Mouse (Mus musculus): ENCODE data around the gene Ice2. TPM values are rescaled to one million over a fixed set of nuclear protein-coding genes. Genes with fewer than 3 reads are reported as not detected.

The Ice2 gene
- polyA plus RNA-seq, 1 experiment = not detected

- H3K27ac ChIP-seq (ENCODE audit: insufficient read depth, low read depth, low read length) = no peak overlapping the region
- H3K4me3 ChIP-seq (ENCODE audit: insufficient read depth, low read depth, low read length) = no peak overlapping the region
- TF ChIP-seq CTCF (IDR thresholded peaks at IDR 0.05; ENCODE audit: insufficient read depth, low read depth, low read length) (peak; percentile 51; the same call in 1 of the 2 replicates), POLR2A (IDR thresholded peaks at IDR 0.05; ENCODE audit: insufficient read depth, low read depth, low read length) (no peak)
- H3K4me1 ChIP-seq (ENCODE audit: control insufficient read depth, insufficient read depth, low read length) = no peaks in the 10 kb centered on the region; the same call in 1 of the 2 replicates
- WGBS = 70% methylated on average over 8 of the region's 8 CpGs
Measured at GRCm38 (mm10) chr9:69368071-69368470, 29.6 kb upstream of the Ice2 start.

- 80% methylated on average over 11 of the region's 11 CpGs for WGBS
- H3K4me1 ChIP-seq (ENCODE audit: control insufficient read depth, insufficient read depth, low read length) = no peaks in the 10 kb centered on the region; the same call in 1 of the 2 replicates
Measured at GRCm38 (mm10) chr9:69371046-69371724, 26.5 kb upstream of the Ice2 start.

DNA sequence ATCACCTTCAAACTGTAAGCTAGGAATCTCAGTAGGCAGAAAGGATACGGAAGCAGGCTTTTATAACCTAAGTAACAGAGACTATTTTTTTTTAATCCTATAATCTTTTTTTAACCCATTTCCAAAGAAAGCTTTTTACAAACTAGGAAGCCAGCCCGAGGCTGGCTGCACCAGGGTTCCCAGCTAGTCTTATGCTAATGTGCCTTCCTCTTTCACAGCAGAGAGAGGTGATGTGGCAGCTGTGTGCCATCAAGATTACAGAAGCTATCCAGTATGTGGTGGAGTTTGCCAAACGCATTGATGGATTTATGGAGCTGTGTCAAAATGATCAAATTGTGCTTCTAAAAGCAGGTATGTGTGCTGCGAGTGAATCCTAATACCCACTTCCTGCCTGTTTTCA is 24.8 kb upstream of the Ice2 start:
- TF ChIP-seq POLR2A (IDR thresholded peaks at IDR 0.05; ENCODE audit: insufficient read depth, low read depth, low read length) (no peak), CTCF (IDR thresholded peaks at IDR 0.05; ENCODE audit: insufficient read depth, low read depth, low read length) (no peak)
- 44% methylated on average over 4 of the region's 4 CpGs for WGBS
- no peak overlapping the region for H3K4me3 ChIP-seq (ENCODE audit: insufficient read depth, low read depth, low read length)
- H3K4me1 ChIP-seq (ENCODE audit: control insufficient read depth, insufficient read depth, low read length) = no peaks in the 10 kb centered on the region
- H3K27ac ChIP-seq (ENCODE audit: insufficient read depth, low read depth, low read length) = no peak overlapping the region

More at GRCm38 (mm10) chr9:69371046-69371724, 26.5 kb upstream of the Ice2 start:
- Histone ChIP-seq H3K4me3 (ENCODE audit: insufficient read depth, low read depth, low read length) (no peak overlapping the region), H3K27ac (ENCODE audit: insufficient read depth, low read depth, low read length) (no peak overlapping the region)
- TF ChIP-seq CTCF (IDR thresholded peaks at IDR 0.05; ENCODE audit: insufficient read depth, low read depth, low read length) (no peak), POLR2A (IDR thresholded peaks at IDR 0.05; ENCODE audit: insufficient read depth, low read depth, low read length) (no peak)

DNA sequence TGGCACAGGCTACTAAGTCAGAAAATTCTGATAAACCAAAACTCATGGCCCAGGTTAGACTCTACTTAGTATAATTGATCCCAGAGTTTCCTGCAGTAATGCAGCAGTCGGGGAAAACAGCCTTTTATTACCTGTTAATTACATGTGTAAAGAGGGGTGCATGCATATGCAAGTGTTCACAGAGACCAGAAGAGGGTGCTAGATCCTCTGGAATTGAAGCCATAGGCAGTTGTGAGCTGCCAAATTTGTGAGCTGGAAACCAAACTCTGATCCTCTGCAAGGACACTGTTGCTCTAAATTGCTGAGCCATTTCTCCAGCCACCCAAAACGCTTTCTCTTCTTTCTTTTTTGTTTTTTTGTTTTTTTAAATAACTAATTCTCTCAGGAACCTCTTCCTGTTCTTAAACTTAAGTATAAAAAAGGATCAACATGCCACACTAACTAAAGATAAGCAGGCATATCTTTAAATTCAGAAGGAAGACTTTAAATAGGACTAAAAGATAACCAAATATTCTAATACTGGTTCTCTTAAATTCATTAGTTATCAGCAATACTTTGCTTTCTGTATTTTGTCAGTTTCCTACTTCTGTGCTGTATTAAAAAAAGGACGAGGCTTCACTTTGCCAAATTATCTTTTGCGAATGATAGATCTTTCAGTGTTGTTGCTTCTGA is 20.6 kb upstream of the Ice2 start:
- Histone ChIP-seq H3K27ac (ENCODE audit: insufficient read depth, low read depth, low read length) (no peak overlapping the region), H3K4me1 (ENCODE audit: control insufficient read depth, insufficient read depth, low read length) (no peaks in the 10 kb centered on the region), H3K4me3 (ENCODE audit: insufficient read depth, low read depth, low read length) (no peak overlapping the region)
- 90% methylated on average over 4 of the region's 4 CpGs for WGBS
- TF ChIP-seq CTCF (IDR thresholded peaks at IDR 0.05; ENCODE audit: insufficient read depth, low read depth, low read length) (no peak), POLR2A (IDR thresholded peaks at IDR 0.05; ENCODE audit: insufficient read depth, low read depth, low read length) (no peak)

- Histone ChIP-seq H3K4me3 (ENCODE audit: insufficient read depth, low read depth, low read length) (no peak overlapping the region), H3K27ac (ENCODE audit: insufficient read depth, low read depth, low read length) (no peak overlapping the region), H3K4me1 (ENCODE audit: control insufficient read depth, insufficient read depth, low read length) (no peaks in the 10 kb centered on the region)
- TF ChIP-seq POLR2A (IDR thresholded peaks at IDR 0.05; ENCODE audit: insufficient read depth, low read depth, low read length) (no peak), CTCF (IDR thresholded peaks at IDR 0.05; ENCODE audit: insufficient read depth, low read depth, low read length) (no peak)
- WGBS = 97% methylated on average over 3 of the region's 3 CpGs
Measured at GRCm38 (mm10) chr9:69377654-69378045, 20.1 kb upstream of the Ice2 start.

GRCm38 (mm10) chr9:69380546-69380945 is 17.2 kb upstream of the Ice2 start:
- TF ChIP-seq POLR2A (IDR thresholded peaks at IDR 0.05; ENCODE audit: insufficient read depth, low read depth, low read length) (no peak), CTCF (IDR thresholded peaks at IDR 0.05; ENCODE audit: insufficient read depth, low read depth, low read length) (no peak)
- H3K4me3 ChIP-seq (ENCODE audit: insufficient read depth, low read depth, low read length) = no peak overlapping the region
- no peaks in the 10 kb centered on the region for H3K4me1 ChIP-seq (ENCODE audit: control insufficient read depth, insufficient read depth, low read length)
- 61% methylated on average over 1 of the region's 1 CpGs for WGBS
- no peak overlapping the region for H3K27ac ChIP-seq (ENCODE audit: insufficient read depth, low read depth, low read length)

- H3K27ac ChIP-seq (ENCODE audit: insufficient read depth, low read depth, low read length) = no peak overlapping the region
- H3K4me3 ChIP-seq (ENCODE audit: insufficient read depth, low read depth, low read length) = no peak overlapping the region
- H3K4me1 ChIP-seq (ENCODE audit: control insufficient read depth, insufficient read depth, low read length) = no peaks in the 10 kb centered on the region
- TF ChIP-seq POLR2A (IDR thresholded peaks at IDR 0.05; ENCODE audit: insufficient read depth, low read depth, low read length) (no peak), CTCF (IDR thresholded peaks at IDR 0.05; ENCODE audit: insufficient read depth, low read depth, low read length) (no peak)
- WGBS = 72% methylated on average over 7 of the region's 7 CpGs
Measured at GRCm38 (mm10) chr9:69381741-69382140, 16.0 kb upstream of the Ice2 start.

DNA sequence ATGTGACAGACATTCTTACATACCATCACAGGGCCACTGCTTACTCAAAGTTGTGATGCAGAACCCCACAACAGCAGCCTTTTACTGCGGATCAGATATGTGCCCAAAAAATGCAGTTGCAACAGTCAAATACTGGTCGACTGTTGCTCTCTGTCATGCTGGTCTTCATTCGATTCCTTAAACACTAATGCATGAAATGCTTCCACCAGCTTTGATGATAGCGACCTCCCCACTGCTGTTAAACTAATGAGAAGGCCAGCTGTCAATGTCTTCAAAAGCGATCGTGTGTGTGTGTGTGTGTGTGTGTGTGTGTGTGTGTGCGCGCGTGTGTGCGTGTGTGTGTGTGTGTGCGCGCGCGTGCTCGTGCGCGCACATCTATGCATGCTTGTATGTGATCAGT is 13.2 kb upstream of the Ice2 start:
- WGBS = 91% methylated on average over 17 of the region's 17 CpGs
- Histone ChIP-seq H3K27ac (ENCODE audit: insufficient read depth, low read depth, low read length) (no peak overlapping the region), H3K4me1 (ENCODE audit: control insufficient read depth, insufficient read depth, low read length) (no peaks in the 10 kb centered on the region), H3K4me3 (ENCODE audit: insufficient read depth, low read depth, low read length) (no peak overlapping the region)
- TF ChIP-seq POLR2A (IDR thresholded peaks at IDR 0.05; ENCODE audit: insufficient read depth, low read depth, low read length) (no peak), CTCF (IDR thresholded peaks at IDR 0.05; ENCODE audit: insufficient read depth, low read depth, low read length) (no peak)

DNA sequence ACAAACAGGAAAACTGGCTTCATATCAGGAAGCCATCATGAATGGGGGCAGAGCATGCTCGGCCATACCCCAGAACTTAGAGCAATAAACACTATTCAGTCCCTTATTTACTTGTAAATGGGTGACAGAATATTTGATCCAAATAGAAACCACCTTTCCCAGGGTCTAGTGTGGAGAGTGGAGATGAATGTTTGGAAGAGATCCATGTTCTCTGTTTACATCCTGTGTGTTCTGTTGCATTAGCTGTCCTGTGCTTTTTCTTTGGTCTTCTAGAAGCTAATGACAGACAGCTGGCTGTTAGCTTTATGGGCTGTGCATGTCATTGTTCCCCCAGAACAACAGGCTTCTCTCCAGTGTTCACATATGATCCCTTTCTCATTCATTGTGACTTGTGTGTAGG is 12.8 kb upstream of the Ice2 start:
- H3K4me3 ChIP-seq (ENCODE audit: insufficient read depth, low read depth, low read length) = no peak overlapping the region
- WGBS = 58% methylated on average over 1 of the region's 1 CpGs
- H3K4me1 ChIP-seq (ENCODE audit: control insufficient read depth, insufficient read depth, low read length) = no peaks in the 10 kb centered on the region
- TF ChIP-seq POLR2A (IDR thresholded peaks at IDR 0.05; ENCODE audit: insufficient read depth, low read depth, low read length) (no peak), CTCF (IDR thresholded peaks at IDR 0.05; ENCODE audit: insufficient read depth, low read depth, low read length) (no peak)
- H3K27ac ChIP-seq (ENCODE audit: insufficient read depth, low read depth, low read length) = no peak overlapping the region
